Mouse (Mus musculus): Measurements from ENCODE around the gene Fank1. TPM values are rescaled to one million over a fixed set of nuclear protein-coding genes. Genes with fewer than 3 reads are reported as not detected.
A peak's percentile ranks its signal among the peaks of the same experiment; 100 is the strongest.

Fank1 gene
- total and polyA plus RNA-seq, 3 experiments = 0.10 TPM; not detected in 2

DNA sequence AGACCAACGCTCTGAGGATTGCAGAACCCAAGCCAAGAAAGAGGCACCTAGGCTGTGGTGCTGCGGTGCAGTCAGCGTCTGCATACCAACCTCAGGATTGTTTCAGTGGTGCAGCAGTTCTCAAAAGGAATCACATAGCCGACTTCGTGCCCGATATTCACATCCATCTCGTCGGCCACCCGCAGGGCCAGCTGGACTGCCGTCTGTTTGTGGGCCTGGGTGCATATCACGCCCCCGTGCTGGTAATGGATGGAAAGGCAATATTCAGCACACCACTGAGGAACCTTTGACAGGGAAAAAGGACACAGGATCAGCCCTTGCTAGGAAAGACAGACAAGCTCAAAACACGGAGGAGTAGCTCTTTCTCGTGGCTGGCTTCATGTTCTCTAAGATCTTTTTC lies 27.9 kb upstream of the Fank1 start:
- Histone ChIP-seq H3K79me2 (replicated peaks; ENCODE audit: control insufficient read depth, insufficient read depth, low read length) (no peaks in the 10 kb centered on the region; the same call in 1 of the 2 replicates), H3K27ac (peak overlapping the region; percentile 76), H3K36me3 (ENCODE audit: control insufficient read depth, insufficient read depth, low read length) (peaks cover 16% of the 10 kb centered on the region), H3K27me3 (ENCODE audit: control insufficient read depth, insufficient read depth, low read length) (no peaks in the 10 kb centered on the region), H3K4me3 (peak overlapping the region; percentile 28), H3K9ac (ENCODE audit: low read depth, low read length) (peak overlapping the region; percentile 53), H3K4me1 (ENCODE audit: control insufficient read depth, insufficient read depth, low read length) (peaks cover 17% of the 10 kb centered on the region)
- no peak for DNase-seq
- TF ChIP-seq EP300 (IDR thresholded peaks at IDR 0.05; ENCODE audit: insufficient read depth, low read depth, low read length) (no peak), CTCF (IDR thresholded peaks at IDR 0.05) (no peak), POLR2A (IDR thresholded peaks at IDR 0.05; ENCODE audit: insufficient read depth, low read depth, low read length) (0 out of 2 replicates have a peak, but pooled peaks have one; percentile 22)
- WGBS = 63% methylated on average over 14 of the region's 14 CpGs
- intact Hi-C loops (cut with DNase I) = no loop called here

DNA sequence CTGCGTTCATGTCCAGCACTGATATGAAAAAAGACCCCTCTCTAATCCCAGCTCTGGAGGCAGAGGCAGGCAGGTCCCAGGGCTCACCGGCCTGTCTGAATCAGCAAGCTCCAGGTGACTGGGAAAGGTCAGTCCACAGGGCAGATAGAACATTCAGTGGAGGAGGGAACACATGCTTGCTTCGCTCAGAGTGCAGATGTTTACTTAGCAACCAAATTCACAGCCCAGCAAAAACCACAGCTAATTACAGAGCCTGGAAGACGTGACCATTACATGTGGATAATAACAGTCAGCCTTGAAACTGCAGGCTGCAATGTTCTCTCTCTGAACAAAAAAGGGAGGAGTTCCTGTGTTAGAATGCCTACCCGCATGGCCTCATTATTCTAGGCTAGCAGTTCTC lies 26.0 kb upstream of the Fank1 start:
- peak; percentile 35; the same call in 1 of the 2 replicates for TF ChIP-seq POLR2A (IDR thresholded peaks at IDR 0.05; ENCODE audit: insufficient read depth, low read depth, low read length)
- no peak for TF ChIP-seq CTCF (IDR thresholded peaks at IDR 0.05)
- no peaks in the 10 kb centered on the region for H3K27me3 ChIP-seq (ENCODE audit: control insufficient read depth, insufficient read depth, low read length)
- intact Hi-C loops (cut with DNase I) = no loop called here
- no peak for DNase-seq
- no peaks in the 10 kb centered on the region; the same call in 1 of the 2 replicates for H3K79me2 ChIP-seq (replicated peaks; ENCODE audit: control insufficient read depth, insufficient read depth, low read length)
- WGBS = 31% methylated on average over 5 of the region's 5 CpGs
- peaks cover 6% of the 10 kb centered on the region for H3K36me3 ChIP-seq (ENCODE audit: control insufficient read depth, insufficient read depth, low read length)
- no peak overlapping the region for H3K4me3 ChIP-seq
- H3K4me1 ChIP-seq (ENCODE audit: control insufficient read depth, insufficient read depth, low read length) = peaks cover 10% of the 10 kb centered on the region
- H3K27ac ChIP-seq = peak overlapping the region; percentile 43
- H3K9ac ChIP-seq (ENCODE audit: low read depth, low read length) = no peak overlapping the region

DNA sequence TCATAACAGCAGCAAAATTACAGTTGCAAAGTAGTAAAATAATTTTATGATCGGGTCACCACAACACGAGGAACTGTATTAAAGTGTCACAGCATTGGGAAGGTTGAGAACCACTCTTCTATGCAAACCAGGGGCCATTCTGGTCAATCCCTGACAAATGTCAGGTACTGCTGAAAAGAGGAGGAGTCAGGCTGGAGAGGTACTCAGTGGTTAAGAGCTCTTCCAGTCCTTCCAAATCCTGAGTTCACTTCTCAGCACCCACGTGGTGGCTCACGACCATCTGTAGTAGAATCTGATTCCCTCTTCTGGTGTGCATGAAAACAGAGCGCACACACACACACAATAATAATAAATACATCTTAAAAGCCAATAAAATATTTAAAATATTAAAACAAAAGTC lies 25.5 kb upstream of the Fank1 start:
- DNase-seq = no peak
- WGBS = 64% methylated on average over 5 of the region's 5 CpGs
- intact Hi-C loops (cut with DNase I) = no loop called here
- H3K36me3 ChIP-seq (ENCODE audit: control insufficient read depth, insufficient read depth, low read length) = peaks cover 6% of the 10 kb centered on the region
- H3K27me3 ChIP-seq (ENCODE audit: control insufficient read depth, insufficient read depth, low read length) = no peaks in the 10 kb centered on the region
- no peak overlapping the region for H3K4me3 ChIP-seq
- peaks cover 10% of the 10 kb centered on the region for H3K4me1 ChIP-seq (ENCODE audit: control insufficient read depth, insufficient read depth, low read length)
- no peak overlapping the region for H3K9ac ChIP-seq (ENCODE audit: low read depth, low read length)
- H3K27ac ChIP-seq = peak overlapping the region; percentile 43
- no peak for TF ChIP-seq CTCF (IDR thresholded peaks at IDR 0.05)
- no peak for TF ChIP-seq POLR2A (IDR thresholded peaks at IDR 0.05; ENCODE audit: insufficient read depth, low read depth, low read length)
- no peak for TF ChIP-seq EP300 (IDR thresholded peaks at IDR 0.05; ENCODE audit: insufficient read depth, low read depth, low read length)
- H3K79me2 ChIP-seq (replicated peaks; ENCODE audit: control insufficient read depth, insufficient read depth, low read length) = no peaks in the 10 kb centered on the region; the same call in 1 of the 2 replicates

DNA sequence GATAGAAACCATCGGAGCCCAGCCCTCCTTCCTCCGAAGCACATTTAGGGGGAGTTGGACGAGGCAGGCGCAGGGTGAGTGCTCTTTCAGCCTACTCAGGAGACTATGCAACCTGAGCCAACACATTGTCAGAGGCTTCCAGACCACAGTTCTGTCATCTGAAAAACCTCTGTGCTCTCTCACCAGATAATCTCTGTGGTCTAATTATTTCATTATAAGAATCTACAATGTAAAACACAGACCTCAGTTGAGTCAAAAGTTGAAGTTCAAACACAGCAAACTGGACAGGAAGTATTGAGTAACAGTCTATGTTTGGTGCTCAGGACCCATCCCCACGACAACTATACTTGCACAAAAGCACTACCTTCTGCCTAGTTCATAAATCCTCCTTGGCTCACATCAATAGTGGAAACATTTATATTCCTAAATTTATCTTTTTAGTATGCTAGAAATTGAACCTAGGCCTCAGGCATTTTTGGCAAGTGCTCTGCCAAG lies 18.7 kb upstream of the Fank1 start:
- H3K79me2 ChIP-seq (replicated peaks; ENCODE audit: control insufficient read depth, insufficient read depth, low read length) = no peaks in the 10 kb centered on the region; the same call in 1 of the 2 replicates
- no peaks in the 10 kb centered on the region for H3K4me1 ChIP-seq (ENCODE audit: control insufficient read depth, insufficient read depth, low read length)
- intact Hi-C loops (cut with DNase I) = no loop called here
- 38% methylated on average over 5 of the region's 5 CpGs for WGBS
- H3K27ac ChIP-seq = no peak overlapping the region
- no peak overlapping the region for H3K9ac ChIP-seq (ENCODE audit: low read depth, low read length)
- no peak overlapping the region for H3K4me3 ChIP-seq
- H3K27me3 ChIP-seq (ENCODE audit: control insufficient read depth, insufficient read depth, low read length) = no peaks in the 10 kb centered on the region
- H3K36me3 ChIP-seq (ENCODE audit: control insufficient read depth, insufficient read depth, low read length) = peaks cover 5% of the 10 kb centered on the region; the same call in 1 of the 2 replicates
- TF ChIP-seq EP300 (IDR thresholded peaks at IDR 0.05; ENCODE audit: insufficient read depth, low read depth, low read length) = no peak
- no peak for TF ChIP-seq CTCF (IDR thresholded peaks at IDR 0.05)
- TF ChIP-seq POLR2A (IDR thresholded peaks at IDR 0.05; ENCODE audit: insufficient read depth, low read depth, low read length) = no peak
- DNase-seq = no peak

DNA sequence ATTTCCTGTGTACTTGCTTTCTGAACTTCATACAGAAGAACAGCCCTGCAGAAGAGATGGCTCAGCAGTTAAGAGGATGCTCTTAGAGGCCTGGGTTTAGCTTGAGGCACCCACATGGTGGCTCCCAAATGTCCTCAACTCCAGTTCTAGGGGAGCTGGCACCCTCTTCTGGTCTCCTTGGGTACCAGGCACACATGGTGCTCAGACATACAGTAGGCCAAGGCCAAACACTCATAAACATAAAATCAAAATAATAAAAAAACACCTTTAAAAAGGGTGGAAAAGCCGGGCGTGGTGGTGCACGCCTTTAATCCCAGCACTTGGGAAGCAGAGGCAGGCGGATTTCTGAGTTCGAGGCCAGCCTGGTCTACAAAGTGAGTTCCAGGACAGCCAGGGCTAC lies 17.9 kb upstream of the Fank1 start:
- DNase-seq = no peak
- WGBS = 99% methylated on average over 5 of the region's 5 CpGs
- no peaks in the 10 kb centered on the region for H3K4me1 ChIP-seq (ENCODE audit: control insufficient read depth, insufficient read depth, low read length)
- TF ChIP-seq CTCF (IDR thresholded peaks at IDR 0.05) = peak; percentile 25
- TF ChIP-seq EP300 (IDR thresholded peaks at IDR 0.05; ENCODE audit: insufficient read depth, low read depth, low read length) = no peak
- no peak overlapping the region for H3K27ac ChIP-seq
- no peaks in the 10 kb centered on the region for H3K27me3 ChIP-seq (ENCODE audit: control insufficient read depth, insufficient read depth, low read length)
- H3K36me3 ChIP-seq (ENCODE audit: control insufficient read depth, insufficient read depth, low read length) = peaks cover 5% of the 10 kb centered on the region; the same call in 1 of the 2 replicates
- no peak overlapping the region for H3K4me3 ChIP-seq
- intact Hi-C loops (cut with DNase I) = no loop called here
- no peak overlapping the region for H3K9ac ChIP-seq (ENCODE audit: low read depth, low read length)
- H3K79me2 ChIP-seq (replicated peaks; ENCODE audit: control insufficient read depth, insufficient read depth, low read length) = no peaks in the 10 kb centered on the region; the same call in 1 of the 2 replicates

DNA sequence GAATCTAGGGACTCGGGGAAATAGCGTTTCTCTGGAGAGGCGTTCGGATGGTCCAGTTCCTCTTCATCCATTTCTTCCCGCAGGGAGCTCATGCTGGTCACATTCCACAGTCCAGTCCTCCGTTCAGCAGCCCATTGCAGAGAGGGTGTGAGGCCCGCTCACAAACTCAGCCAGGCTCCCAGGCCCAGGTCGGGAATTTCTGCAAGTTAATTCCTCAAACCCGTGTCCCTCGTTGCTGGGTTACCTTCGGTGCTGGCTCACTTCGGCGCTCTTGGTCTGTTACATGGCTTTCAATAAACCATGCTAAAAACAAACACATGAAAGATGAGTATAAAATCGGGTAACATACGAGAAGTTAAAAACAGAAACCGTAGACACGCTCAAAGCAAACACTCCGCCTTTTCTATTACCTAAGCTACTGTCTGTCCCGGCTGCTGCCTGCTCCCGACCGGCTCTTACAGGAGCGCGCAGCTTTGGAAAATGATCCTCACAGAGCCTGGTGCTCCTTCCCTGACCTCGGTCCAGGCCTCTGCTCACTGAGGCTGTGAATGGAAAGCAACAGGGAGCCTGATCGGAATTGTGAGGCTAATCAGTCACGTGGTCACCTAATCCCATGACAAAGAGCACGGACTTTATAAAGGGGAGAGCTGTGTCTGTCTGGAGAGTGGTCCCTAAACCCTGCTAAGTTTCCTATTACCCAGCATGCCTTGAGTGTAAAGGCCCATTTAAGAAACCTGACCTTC lies 16.9 kb upstream of the Fank1 start:
- Histone ChIP-seq H3K9ac (ENCODE audit: low read depth, low read length) (no peak overlapping the region), H3K27ac (no peak overlapping the region), H3K4me1 (ENCODE audit: control insufficient read depth, insufficient read depth, low read length) (no peaks in the 10 kb centered on the region), H3K79me2 (replicated peaks; ENCODE audit: control insufficient read depth, insufficient read depth, low read length) (no peaks in the 10 kb centered on the region; the same call in 1 of the 2 replicates), H3K36me3 (ENCODE audit: control insufficient read depth, insufficient read depth, low read length) (peaks cover 5% of the 10 kb centered on the region; the same call in 1 of the 2 replicates), H3K27me3 (ENCODE audit: control insufficient read depth, insufficient read depth, low read length) (no peaks in the 10 kb centered on the region), H3K4me3 (no peak overlapping the region)
- DNase-seq = no peak
- 58% methylated on average over 27 of the region's 27 CpGs for WGBS
- intact Hi-C loops (cut with DNase I) = no loop called here
- TF ChIP-seq POLR2A (IDR thresholded peaks at IDR 0.05; ENCODE audit: insufficient read depth, low read depth, low read length) (no peak), EP300 (IDR thresholded peaks at IDR 0.05; ENCODE audit: insufficient read depth, low read depth, low read length) (no peak)
